Mouse (Mus musculus): ENCODE results near the gene Hcst.

GRCm38 (mm10) chr7:30399671-30400070 lies 20.0 kb downstream of the Hcst start:
- TF ChIP-seq EP300 (IDR thresholded peaks at IDR 0.05; ENCODE audit: low read depth): no peak
- no peak for TF ChIP-seq CTCF (IDR thresholded peaks at IDR 0.05; ENCODE audit: low read depth)

Measured in liver, postnatal 0 days (tissue).